Mouse (Mus musculus): ENCODE data around the gene Fgf9. TPM values are rescaled to one million over a fixed set of nuclear protein-coding genes. Genes with fewer than 3 reads are reported as not detected.

Fgf9 gene
- polyA plus RNA-seq (2012; rRNA removed), result 9.4 and 10.3 TPM in 2 replicates

GRCm38 (mm10) chr14:58070481-58071119 is at the start of gene Fgf9:
Gene Fgf9 (plus strand): TSS chr14:58070547.

Other genes starting within 250 kb of the Fgf9 start
- 3.3 and 3.9 TPM in 2 replicates for gene Ska3, start 244.4 kb upstream of the Fgf9 start, polyA plus RNA-seq (2012; rRNA removed)
- 76.7 and 78.7 TPM in 2 replicates for gene Mrpl57, start 244.3 kb upstream of the Fgf9 start, polyA plus RNA-seq (2012; rRNA removed)
- 25.8 and 26.8 TPM in 2 replicates for gene Zdhhc20, start 180.3 kb upstream of the Fgf9 start, polyA plus RNA-seq (2012; rRNA removed)
- gene Micu2, start 71.3 kb upstream of the Fgf9 start, polyA plus RNA-seq (2012; rRNA removed), result 39.4 and 41.5 TPM in 2 replicates

Measured in central nervous system, embryonic 18 days (tissue).